Mouse (Mus musculus) heart, embryonic 14.5 days (tissue): ENCODE results near the gene Slc20a1. TPM values are rescaled to one million over a fixed set of nuclear protein-coding genes. Genes with fewer than 3 reads are reported as not detected.
A peak's percentile ranks its signal among the peaks of the same experiment; 100 is the strongest.

Experiments used
- ATAC-seq: fragments of 200-750 bp; cut with Nextera tagmentation; 2 replicates; pipeline ENCODE4 v1.8.0; 2017; ENCODE audit warnings: low read depth, moderate TSS enrichment; ENCODE audit not compliant: insufficient number of reproducible peaks, insufficient read depth, low FRiP score
- H3K27ac ChIP-seq, 2 experiments: fragments of 200-500 bp in 1 of 2; fragments of 300-500 bp in 1 of 2; sonication (generic) in 1 of 2; replicated peaks in 1 of 2; 2 replicates each; pipeline ENCODE4 v1.5.1; 2012 to 2014; ENCODE audit warnings: low read depth in 2 of 2, low read length in 2 of 2, control low read depth in 1 of 2, mild to moderate bottlenecking in 1 of 2, mixed read lengths in 1 of 2; ENCODE audit not compliant: control insufficient read depth in 1 of 2, insufficient read depth in 1 of 2
- H3K27me3 ChIP-seq: fragments of 300-500 bp; sonication (generic); 2 replicates; pipeline ENCODE4 v1.6.1; 2014; ENCODE audit warnings: mild to moderate bottlenecking, low read length, control low read depth; ENCODE audit not compliant: control insufficient read depth, insufficient read depth
- H3K36me3 ChIP-seq: fragments of 300-500 bp; sonication (generic); 2 replicates; pipeline ENCODE4 v1.6.1; 2014; ENCODE audit warnings: mild to moderate bottlenecking, control low read depth, low read length, mixed read lengths; ENCODE audit not compliant: control insufficient read depth, insufficient read depth
- H3K4me1 ChIP-seq, 2 experiments: fragments of 200-500 bp in 1 of 2; fragments of 300-500 bp in 1 of 2; sonication (generic) in 1 of 2; 2 replicates each; pipeline ENCODE4 v1.6.1; 2012 to 2014; ENCODE audit warnings: low read length in 2 of 2, control low read depth in 1 of 2, mixed read lengths in 1 of 2; ENCODE audit not compliant: control insufficient read depth in 2 of 2, insufficient read depth in 2 of 2
- H3K4me2 ChIP-seq: fragments of 300-500 bp; sonication (generic); 2 replicates; pipeline ENCODE4 v1.6.1; 2014; ENCODE audit warnings: mild to moderate bottlenecking, low read length
- H3K4me3 ChIP-seq, 2 experiments: fragments of 200-500 bp in 1 of 2; fragments of 300-500 bp in 1 of 2; sonication (generic) in 1 of 2; 2 replicates each; pipeline ENCODE4 v1.5.1; 2012 to 2014; ENCODE audit warnings: low read length in 2 of 2, mild to moderate bottlenecking in 2 of 2, control low read depth in 1 of 2, low read depth in 1 of 2, moderate library complexity in 1 of 2; ENCODE audit not compliant: control insufficient read depth in 1 of 2, insufficient read depth in 1 of 2
- H3K9ac ChIP-seq: fragments of 300-500 bp; sonication (generic); 2 replicates; pipeline ENCODE4 v1.6.1; 2014; ENCODE audit warnings: mild to moderate bottlenecking, low read length
- H3K9me3 ChIP-seq: fragments of 300-500 bp; sonication (generic); 2 replicates; pipeline ENCODE4 v1.6.1; 2016; ENCODE audit warnings: low read length, control low read depth; ENCODE audit not compliant: control insufficient read depth
- WGBS: fragments of 180-500 bp; shearing (Covaris S2); extraction: QIAGEN DNeasy Blood & Tissue Kit; methylation state at CpG from one replicate; pipeline ENCODE4 v1.1.7; 2014; 5-methylcytosine and 5-hydroxymethylcytosine counted together
- polyA plus RNA-seq: library from polyadenylated mRNA; unstranded; fragments of >200 nt; fragmentation: Nextera tagmentation; extraction: Ambion mirVana; gene quantifications from 2 replicates; pipeline ENCODE4 v1.2.1, GENCODE M21; 2014

Slc20a1 gene
- polyA plus RNA-seq = 21.6 and 22.0 TPM in 2 replicates

GRCm38 (mm10) chr2:129198436-129199327, at the start of gene Slc20a1:
Slc20a1 (plus strand) TSS chr2:129198764.
- H3K9ac ChIP-seq = peak within 1 kb of the TSS; percentile 96
- peaks cover 39% of the 10 kb centered on the region for H3K36me3 ChIP-seq
- H3K4me2 ChIP-seq = peak within 1 kb of the TSS; percentile 72
- no peaks in the 10 kb centered on the region for H3K9me3 ChIP-seq
- peaks cover 6 to 22% of the 10 kb centered on the region in 2 experiments for H3K4me1 ChIP-seq
- peak; percentile 99 for ATAC-seq
- H3K4me3 ChIP-seq = peak within 1 kb of the TSS; percentile 83 to 89
- peak within 1 kb of the TSS; percentile 80 to 93 for H3K27ac ChIP-seq
- WGBS = under 1% methylated on average over 91 of the region's 96 CpGs
- H3K27me3 ChIP-seq = no peaks in the 10 kb centered on the region

GRCm38 (mm10) chr2:129148836-129149235, 49.7 kb upstream of the Slc20a1 start:
- no peak overlapping the region for H3K9ac ChIP-seq
- no peaks in the 10 kb centered on the region for H3K9me3 ChIP-seq
- WGBS = 48% methylated on average over 2 of the region's 2 CpGs
- H3K4me3 ChIP-seq = no peak overlapping the region
- no peaks in the 10 kb centered on the region for H3K36me3 ChIP-seq
- H3K4me2 ChIP-seq = no peak overlapping the region
- H3K4me1 ChIP-seq = no peaks in the 10 kb centered on the region
- ATAC-seq = no peak
- H3K27ac ChIP-seq = no peak overlapping the region
- no peaks in the 10 kb centered on the region for H3K27me3 ChIP-seq

- Histone ChIP-seq H3K4me3 (no peak overlapping the region), H3K27ac (no peak overlapping the region), H3K27me3 (no peaks in the 10 kb centered on the region), H3K4me2 (no peak overlapping the region), H3K9ac (no peak overlapping the region), H3K9me3 (no peaks in the 10 kb centered on the region), H3K36me3 (no peaks in the 10 kb centered on the region), H3K4me1 (no peaks in the 10 kb centered on the region)
- no peak for ATAC-seq
- 75% methylated on average over 5 of the region's 5 CpGs for WGBS
These were observed 48.2 kb upstream of the Slc20a1 start for GRCm38 (mm10) chr2:129150386-129150785.

DNA sequence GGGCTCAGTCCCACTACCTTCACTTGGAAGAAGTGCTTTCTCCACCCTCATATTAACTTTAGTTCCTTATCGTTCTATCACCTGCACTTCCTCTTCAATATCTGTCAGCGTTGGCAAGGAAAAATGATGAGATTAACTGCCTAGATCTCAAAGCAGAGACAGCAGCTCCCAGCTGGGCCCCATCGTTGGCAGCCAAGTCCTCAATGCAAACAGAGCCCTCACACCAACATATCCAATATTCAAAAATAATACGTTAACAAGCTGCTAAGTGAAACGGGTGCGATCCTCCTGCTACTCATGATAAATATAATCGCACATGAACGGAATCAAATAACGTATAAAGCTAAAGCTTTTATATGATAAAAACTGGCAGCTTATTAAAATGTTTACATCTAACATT, 47.5 kb upstream of the Slc20a1 start:
- H3K4me2 ChIP-seq = no peak overlapping the region
- H3K27ac ChIP-seq = no peak overlapping the region
- ATAC-seq = no peak
- no peaks in the 10 kb centered on the region for H3K36me3 ChIP-seq
- H3K27me3 ChIP-seq = no peaks in the 10 kb centered on the region
- no peaks in the 10 kb centered on the region for H3K9me3 ChIP-seq
- no peak overlapping the region for H3K9ac ChIP-seq
- no peaks in the 10 kb centered on the region for H3K4me1 ChIP-seq
- 88% methylated on average over 9 of the region's 9 CpGs for WGBS
- no peak overlapping the region for H3K4me3 ChIP-seq

DNA sequence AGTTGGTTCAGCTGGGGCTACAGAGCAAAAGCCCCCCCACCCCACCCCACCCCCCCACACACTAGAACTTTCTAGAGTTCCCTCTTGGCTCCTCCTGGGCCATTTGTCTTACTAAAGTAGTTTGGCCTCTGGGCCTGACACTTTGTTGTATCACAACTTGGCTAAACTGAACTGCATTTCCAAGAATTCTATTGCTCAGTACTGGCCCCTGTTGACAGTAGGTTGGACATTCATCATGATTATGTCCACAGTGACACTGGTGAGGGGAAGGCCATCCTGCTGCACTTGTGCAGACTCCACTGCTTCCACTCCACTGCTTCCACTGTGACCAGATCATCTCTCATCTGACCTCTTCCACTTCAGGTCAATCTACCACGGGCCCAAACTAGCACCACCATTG, 45.8 kb upstream of the Slc20a1 start:
- Histone ChIP-seq H3K4me3 (no peak overlapping the region), H3K9me3 (no peaks in the 10 kb centered on the region), H3K27me3 (no peaks in the 10 kb centered on the region), H3K36me3 (no peaks in the 10 kb centered on the region), H3K4me2 (no peak overlapping the region), H3K9ac (no peak overlapping the region), H3K4me1 (no peaks in the 10 kb centered on the region), H3K27ac (no peak overlapping the region)
- no peak for ATAC-seq
- WGBS = 72% methylated on average over 1 of the region's 1 CpGs

DNA sequence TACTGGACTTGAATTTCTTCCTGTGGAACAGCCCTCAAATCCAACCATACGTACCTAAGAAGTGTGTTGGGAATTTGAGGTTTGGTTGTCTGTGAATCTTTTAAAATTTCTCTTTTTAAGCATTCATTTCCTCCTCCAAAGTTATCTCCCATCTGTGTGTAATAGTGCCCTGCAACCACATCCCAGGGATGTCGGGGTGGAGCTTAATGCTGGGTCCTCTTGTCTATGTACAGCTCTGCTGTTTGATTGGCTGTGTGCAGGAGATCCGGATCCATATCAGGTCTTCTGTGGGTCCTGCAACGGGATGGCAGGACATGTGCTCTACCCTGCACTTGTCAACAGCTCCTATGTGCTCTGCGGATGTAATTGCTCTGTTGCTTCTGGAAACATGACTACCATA, 33.7 kb upstream of the Slc20a1 start:
- Histone ChIP-seq H3K4me1 (peaks cover 4 to 10% of the 10 kb centered on the region in 2 experiments; a peak in 2 of 4 replicates), H3K9ac (no peak overlapping the region), H3K36me3 (no peaks in the 10 kb centered on the region), H3K9me3 (0 out of 2 replicates have a peak, but pooled peaks cover 7% of the 10 kb centered on the region), H3K27me3 (no peaks in the 10 kb centered on the region), H3K4me3 (no peak overlapping the region), H3K4me2 (no peak overlapping the region), H3K27ac (no peak overlapping the region)
- no peak for ATAC-seq
- 60% methylated on average over 5 of the region's 5 CpGs for WGBS

DNA sequence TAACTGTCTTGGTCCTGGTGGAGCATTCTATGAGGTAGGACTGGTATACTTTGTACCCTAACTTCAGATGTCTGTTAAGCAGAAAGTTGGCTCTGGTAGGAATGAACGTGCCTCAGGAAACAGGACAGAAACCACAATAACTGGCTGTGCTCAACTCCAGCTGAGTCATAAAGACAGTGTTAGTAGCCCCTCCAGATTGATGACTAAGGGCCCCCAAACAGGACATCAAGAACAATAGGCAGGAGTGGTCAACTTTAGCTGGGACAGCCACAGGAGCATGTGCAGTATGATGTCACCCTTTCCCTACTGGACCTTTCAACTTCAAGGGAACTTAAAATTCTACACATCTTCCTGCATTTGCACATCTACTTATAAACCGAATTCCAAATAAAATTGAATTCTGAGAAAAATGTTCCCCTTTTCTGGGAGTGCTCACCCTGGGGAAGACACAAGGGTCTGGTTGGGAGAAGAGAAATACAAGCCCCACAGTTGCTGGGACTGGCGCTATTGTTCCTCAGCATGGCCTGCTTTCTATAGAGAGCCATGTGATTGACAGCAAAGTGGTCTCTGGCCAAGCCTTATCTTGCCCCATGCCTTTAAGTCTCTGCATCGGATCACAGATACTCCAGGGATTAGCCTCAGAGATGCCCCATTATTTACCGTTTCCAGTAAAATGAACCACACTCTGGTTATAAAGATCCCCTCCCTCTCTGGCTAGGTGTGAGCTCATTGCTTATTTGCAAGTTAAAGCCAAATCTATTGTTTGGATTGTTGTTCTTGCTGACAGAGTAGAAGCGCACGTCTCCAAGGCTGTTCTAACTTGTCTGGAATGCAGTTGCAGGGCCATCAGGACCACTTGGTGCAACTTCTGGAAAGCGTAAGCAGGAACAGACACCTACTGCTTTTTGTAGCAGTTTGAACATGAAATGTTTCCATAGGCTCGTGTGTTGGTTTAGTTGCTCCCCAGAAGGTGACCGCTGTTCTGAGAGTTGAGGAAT, 31.8 kb upstream of the Slc20a1 start:
- Histone ChIP-seq H3K27ac (peak overlapping the region; percentile 48 to 51), H3K9me3 (0 out of 2 replicates have a peak, but pooled peaks cover 7% of the 10 kb centered on the region), H3K4me2 (no peak overlapping the region), H3K9ac (no peak overlapping the region), H3K36me3 (no peaks in the 10 kb centered on the region), H3K27me3 (no peaks in the 10 kb centered on the region), H3K4me1 (peaks cover 4 to 10% of the 10 kb centered on the region in 2 experiments; a peak in 2 of 4 replicates), H3K4me3 (no peak overlapping the region)
- 31% methylated on average over 10 of the region's 10 CpGs for WGBS
- peak; percentile 66 for ATAC-seq
